Mouse (Mus musculus) mouse embryonic stem cell (cell line): ENCODE measurements at regions not wholly inside any gene's neighbourhood (a gene's known extent, or its start where the extent isn't known, plus 50 kb on each side); places are given as distances from the start of the nearest gene placed in this dataset.

ENCODE experiments used
- in situ Hi-C, 2 experiments: fragments of 300-500 bp; cut with MboI; formaldehyde crosslinking; loops; 1 replicate in 1 of 2; 3 replicates in 1 of 2; pipeline ENCODE4 v1.14.3; 2019 to 2020; ENCODE audit warnings: low sequenced_read_pairs in 2 of 2, low pct_unique_long_range_greater_than_20kb in 1 of 2, mixed read lengths in 1 of 2; ENCODE audit not compliant: unreplicated experiment in 1 of 2

DNA sequence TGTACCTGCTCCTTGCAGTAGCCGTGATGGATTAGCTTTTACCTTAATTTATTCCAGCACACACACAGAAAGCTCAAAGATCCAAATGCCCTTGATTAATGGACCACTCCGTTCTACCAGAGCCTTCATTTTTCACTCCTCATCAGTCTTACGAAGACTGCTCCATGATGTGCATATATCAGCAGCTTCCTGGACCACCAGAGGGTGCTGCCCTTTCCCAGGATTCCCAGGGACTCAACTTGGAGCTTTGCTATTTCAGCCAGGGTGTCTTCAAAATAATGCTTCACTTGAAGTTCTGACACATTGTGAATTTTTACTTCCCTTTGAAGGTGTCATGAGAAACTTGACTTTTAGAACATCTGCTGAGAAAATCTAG lies 467.8 kb upstream of the Adamts9 start:
- in situ Hi-C loops: no loop called here

DNA sequence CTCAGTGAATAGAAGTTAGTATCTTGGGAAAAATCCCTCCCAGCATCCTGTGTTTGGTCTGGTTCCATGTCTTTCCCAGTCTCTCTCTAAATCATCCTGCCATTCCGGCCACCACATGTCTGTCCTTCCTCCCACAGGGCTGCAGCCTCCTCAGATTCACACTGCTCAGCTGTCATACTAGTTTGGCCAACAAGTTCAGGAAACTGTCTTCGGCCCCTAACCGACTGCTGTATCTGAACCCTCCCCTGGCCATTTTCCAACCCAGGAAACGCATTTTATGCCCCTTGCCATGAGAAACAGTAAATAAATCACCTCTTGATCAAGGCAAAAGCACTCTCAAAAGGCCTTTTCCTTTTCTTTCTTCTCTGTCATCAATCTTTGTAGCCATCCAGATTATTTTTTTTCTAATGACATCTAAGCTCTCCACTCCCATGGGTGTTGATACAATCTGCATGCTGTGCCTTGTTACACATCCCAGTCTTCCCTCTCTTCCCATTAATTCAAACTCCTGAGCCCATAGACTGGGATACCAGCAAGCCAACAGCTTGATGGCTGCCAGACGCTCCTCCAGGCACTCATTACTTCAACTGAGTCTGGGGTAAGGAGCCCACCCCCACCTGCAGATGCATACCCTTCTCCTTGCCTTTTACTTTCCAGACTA lies 467.3 kb upstream of the Adamts9 start:
- in situ Hi-C loops: no loop called here

DNA sequence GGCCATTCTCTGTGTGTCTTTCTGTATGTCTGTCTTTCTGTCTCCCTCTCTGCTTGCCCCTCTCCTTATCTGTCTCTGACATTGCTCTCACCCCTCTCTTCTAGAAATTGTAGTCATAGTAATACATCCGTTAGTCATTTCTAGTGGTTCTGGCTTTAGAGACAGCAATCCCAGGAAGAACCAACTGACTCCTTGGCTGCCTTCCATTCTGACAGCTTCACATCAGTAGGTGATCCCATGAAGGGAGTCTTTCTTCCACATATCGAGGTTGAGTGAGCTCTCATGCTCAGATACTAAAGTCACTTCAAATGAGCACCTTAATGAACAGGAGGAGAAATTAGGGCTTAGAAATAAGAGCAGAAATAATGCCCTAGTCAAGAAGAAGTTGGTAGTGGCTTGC lies 455.3 kb upstream of the Adamts9 start:
- in situ Hi-C loops: no loop called here

DNA sequence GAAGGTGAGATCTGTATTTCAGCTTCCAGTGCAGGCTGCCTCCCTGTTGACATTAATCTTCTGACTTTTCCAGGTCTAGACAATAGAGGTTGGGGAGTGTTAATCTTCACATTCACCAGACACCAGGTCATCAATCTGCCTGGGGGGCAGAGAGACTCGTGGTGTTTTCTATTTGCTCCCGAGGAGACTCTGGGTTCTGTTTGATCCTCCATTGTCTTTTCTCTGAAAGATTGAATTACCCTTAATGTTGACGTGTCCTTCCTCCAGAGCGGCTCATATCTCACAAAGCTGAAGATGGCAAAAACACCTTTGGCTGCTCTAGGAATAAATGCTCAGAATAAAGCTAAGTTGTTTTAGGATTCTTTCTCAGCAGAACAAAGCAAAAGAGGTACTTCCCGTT lies 453.8 kb upstream of the Adamts9 start:
- in situ Hi-C loops: no loop called here

DNA sequence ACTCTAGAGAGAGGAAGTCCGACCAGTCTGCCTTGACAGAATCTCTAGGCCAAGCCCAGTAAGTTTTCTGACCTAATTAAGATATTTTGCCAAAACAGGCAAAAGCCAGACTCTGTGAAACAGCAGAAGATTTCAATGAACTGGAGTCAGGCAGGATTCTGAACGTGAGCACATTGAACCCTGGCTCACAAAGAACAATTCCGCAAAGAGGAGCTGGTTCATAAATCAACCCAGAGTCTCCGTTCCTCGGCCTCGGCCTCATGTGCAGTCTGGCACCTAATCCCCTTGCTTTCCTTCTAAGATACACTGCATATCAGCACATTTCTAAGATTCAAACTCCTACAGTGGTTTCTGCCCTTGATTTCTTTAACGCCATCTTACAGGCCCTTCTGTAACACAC lies 452.7 kb upstream of the Adamts9 start:
- in situ Hi-C loops: no loop called here

DNA sequence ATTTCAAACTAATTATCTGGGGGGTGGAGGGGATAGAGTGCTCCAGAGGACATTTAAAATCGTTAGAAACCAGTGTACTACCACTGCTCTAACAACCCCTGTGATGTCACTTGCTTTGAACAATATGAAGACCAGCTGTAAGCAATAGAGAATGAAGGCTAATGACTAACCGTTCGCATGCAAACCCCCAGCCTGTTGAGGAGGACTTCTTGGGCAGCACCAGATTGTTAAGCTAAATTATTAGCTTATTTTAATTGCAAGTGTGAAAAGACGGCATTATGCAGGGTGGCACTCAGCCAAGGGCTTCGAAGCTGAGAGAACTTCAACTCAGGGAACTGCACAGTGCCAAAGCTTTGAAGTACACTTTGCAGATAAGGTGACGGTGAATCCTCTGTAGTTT lies 452.0 kb upstream of the Adamts9 start:
- in situ Hi-C loops: no loop called here

DNA sequence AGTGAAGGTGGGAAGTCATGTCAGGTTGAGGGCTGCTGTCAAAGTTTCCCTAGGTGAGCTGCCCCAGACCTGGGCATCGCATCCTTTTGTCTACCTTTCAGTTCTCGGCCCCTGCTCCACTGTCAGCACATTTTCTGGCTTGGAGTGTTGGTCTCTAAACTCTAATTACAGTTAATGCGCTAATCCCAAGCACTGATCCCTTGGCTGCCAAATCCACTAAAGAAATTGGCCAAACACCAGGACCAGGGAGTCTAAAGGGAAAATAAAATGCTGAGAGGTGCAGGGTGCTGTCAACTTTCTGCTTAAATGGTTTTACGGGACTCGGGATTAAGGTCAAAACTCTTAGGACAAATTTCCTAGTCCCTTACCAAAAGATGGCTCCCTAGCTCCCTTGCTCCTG lies 450.3 kb upstream of the Adamts9 start:
- in situ Hi-C loops: no loop called here

DNA sequence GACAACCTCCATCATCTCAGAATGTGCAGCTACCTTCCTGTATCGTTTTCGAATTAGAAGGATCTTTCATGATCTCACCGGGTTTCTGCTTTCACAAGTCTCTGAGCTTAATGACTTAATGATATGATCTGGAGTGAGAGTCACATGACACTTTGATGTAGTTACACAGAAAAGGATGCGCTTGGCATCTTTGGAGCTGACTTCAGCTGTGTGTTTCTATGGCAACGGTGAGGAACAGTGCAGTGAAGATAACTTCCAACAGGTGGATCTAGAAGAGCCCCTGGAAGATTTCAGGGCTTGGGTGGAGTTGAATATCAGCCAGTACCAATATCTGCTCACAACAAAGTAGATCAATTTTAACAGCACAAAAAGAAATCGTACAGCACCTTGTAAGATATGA lies 449.1 kb upstream of the Adamts9 start:
- in situ Hi-C loops: no loop called here

DNA sequence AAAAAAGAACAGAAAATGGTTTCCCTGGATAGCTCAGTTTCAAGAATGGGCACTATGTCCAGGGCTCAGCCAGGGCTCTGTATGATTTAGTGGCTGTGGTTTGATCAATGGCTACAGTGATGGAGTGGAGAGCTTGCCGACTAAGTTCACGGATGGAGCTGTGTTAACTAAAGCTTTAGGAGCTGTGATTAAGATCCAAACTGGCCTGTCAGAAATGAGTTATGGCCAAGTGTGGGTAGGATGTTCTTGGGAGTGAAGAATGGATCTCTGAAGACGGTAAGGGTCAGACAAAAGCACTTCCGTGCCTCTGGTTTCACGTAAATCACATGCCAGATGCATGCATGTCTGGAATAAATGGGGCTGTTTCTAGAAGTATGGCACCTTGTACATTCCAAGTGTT lies 447.9 kb upstream of the Adamts9 start:
- in situ Hi-C loops: no loop called here

DNA sequence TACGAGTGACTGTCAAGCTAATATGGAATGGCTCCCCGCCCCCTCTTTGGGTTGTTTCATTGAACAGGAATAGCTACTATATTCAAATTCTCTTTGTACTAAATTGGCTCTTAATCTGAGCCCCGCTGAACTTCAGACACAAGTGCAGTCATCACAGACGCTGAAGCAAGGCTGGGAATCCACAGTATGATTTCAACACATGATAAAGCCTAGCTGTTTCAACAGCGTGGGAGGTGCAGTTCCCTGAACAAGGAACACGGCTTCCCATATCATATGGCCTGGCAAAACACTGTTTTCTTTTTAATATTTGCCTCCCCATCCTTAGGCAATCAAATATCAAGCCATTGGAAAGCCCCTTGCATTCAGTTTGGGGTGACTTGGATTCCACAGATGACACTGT lies 428.0 kb upstream of the Adamts9 start:
- in situ Hi-C loops: no loop called here

DNA sequence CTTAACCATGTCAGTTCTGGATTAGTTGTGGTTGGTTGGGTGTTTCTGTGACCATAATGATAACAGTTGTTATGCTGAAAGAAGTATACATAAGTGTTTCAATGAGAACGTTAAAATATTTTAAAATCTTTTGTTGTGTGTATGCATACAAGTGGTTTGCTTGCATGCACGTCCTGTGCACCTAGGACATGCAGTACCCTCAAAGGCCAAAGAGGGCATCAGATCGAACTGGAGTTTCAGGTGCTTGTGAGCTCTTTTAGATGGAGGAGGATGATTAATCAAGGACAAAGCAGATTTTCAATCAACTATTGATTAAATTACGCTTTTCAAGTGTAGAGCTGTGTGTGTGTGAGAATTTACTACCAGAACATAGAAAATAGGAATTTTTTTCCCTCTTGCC lies 420.6 kb upstream of the Adamts9 start:
- in situ Hi-C loops: no loop called here

DNA sequence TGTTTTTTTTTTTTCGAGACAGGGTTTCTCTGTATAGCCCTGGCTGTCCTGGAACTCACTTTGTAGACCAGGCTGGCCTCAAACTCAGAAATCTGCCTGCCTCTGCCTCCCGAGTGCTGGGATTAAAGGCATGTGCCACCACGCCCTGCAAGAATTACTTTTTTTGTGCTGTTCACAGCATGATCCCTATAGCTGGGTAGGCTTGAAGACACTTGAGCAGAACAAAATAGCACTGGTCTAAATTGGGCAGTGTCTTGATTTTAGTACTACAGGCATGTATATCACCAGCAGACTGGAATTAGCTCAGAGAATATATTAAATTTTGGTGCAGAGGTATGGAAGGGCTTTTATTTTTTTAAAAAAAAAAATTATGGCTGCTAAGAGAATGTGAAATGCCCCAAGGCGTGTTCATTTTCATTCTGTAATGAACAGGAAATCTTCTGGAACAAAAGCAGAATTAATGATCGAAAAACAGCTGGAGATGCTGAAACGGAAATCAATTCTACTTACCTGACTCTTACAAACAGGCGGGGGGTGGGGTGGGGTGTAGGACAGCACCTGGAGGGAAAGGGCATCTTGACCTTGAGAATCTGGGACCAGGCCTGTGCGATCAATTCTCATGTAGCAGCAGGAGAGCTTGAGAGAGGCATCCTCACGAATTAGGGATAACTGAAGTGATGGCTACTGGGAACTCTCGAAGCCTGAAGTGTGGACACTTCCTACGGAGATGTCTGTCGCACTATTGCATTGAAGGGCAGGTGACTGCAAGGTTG lies 410.2 kb upstream of the Adamts9 start:
- in situ Hi-C loops: no loop called here

DNA sequence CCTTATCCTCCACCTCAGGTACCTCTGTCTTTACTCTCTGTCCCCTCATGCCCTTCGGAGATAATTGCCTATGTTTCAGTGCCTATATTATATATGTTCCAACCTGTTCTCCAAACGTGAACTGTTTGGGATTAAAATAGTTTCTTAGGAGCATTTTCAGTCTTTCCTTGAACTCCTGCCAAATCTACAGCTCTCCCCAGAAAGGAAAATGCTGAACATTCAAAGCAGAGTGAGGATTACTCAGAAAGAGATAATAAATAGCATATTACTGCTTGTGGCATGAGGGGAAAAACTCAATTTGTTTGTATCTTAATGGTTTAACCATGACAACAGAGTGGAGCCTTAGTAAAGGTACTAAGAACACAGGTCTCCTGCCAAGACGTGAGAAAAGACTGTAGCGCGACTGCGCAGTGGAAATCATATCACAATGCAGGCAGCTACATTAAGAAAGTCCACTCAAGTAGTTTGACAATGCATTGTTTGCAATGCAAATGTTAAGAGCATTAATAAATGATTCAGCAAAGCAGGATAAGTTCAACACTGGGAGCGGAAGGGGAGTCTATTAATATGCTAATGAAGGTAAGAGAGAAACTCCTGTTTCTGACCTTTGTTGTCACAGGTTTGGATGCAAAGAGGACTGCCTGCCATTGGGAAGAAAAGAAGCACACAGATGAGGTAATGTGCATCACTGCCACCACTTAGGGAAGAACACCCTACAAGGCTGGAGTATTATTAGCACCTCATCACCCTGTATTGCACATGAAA lies 406.8 kb upstream of the Adamts9 start:
- in situ Hi-C loops: no loop called here

DNA sequence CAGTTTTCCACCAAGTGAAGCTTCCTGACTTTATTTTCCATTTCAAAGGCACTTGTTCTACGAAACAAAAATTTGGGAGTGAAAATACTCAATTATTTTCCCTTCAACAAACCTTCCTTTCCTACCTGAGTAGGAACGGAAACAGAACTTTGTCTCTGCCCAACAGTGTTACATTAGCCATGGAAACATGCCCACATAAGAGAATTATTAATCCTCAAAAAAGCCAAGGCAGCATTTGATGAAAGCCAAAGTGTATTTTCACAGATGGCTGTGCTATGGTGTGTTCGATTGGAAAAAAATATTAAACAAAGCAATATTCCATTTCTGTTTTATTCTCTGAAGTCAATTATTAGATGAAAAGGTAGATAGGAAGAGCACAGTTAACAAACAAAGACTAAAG lies 404.8 kb upstream of the Adamts9 start:
- in situ Hi-C loops: no loop called here

DNA sequence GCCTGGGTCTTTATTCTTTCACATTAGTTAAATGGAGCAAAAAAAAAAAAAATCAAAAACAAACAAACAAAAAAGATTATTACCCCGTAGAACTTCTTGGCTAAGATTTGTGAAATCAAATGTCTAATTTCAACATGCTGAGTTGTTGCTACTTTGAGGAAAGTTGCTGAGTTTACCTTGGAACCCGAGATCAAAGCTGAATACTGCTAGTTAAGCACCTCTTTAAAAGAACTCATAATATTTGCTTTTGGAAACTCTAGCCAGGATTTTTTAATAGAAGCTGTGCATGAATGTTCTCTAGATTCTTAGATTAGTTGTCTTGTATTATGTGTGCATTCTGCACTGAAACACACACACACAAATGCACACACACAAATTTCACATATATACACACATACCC lies 385.4 kb upstream of the Adamts9 start:
- in situ Hi-C loops: no loop called here

DNA sequence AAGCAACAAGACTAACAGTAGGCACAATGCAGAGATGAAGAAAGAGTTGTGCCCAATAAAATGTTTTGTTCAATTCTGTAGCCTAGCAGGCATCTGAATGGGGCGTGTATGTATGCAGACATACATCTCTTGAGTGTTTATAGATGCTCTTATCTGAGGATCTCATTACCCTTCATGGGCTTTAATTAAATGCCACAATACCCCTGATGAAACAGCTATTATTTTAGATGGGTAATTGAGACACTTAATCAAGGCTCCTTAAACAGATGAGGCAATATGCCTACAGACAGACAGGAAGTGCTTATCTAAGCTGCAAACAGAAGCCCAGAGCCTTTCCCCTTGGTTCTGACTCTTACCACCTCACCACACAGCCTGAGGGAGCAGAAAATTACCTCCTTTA lies 384.6 kb upstream of the Adamts9 start:
- in situ Hi-C loops: no loop called here

DNA sequence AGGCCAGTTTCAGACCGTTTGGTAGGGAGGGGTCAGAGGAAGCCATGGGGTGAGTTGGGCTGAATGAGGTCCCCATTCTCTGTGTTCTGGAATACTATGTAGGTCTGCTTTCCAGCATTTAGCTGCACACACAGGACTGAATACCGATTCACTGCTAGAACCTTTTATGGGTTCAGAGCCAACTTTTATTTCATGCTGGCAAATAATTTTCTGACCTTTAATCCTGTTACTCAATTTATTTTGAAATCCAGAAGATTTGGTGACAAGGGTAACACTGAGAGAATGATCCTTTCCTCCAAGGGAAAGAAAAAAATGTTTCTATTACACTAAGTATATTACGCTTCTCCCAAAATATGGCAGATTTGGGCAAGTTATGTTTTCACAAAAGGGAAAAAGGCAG lies 380.6 kb upstream of the Adamts9 start:
- in situ Hi-C loops: no loop called here

DNA sequence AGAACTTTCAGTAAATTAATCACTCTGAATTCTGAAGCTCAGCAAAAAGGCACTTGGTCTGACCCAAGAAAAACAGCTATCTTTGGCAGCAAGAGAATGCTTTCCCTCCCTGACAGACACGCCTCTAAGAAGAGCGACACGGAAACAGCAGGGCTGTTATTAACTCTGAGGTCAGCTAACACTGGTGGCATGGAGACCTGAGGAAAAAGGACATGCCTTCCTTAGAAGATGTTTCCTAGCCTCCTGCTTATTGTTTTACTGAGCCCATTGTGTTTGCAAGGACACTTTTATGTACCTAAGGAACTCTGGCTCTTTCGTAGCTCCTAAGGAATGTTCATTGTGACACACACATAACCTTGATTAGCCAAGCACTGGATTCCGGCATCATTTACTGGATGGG lies 371.3 kb upstream of the Adamts9 start:
- in situ Hi-C loops: no loop called here

DNA sequence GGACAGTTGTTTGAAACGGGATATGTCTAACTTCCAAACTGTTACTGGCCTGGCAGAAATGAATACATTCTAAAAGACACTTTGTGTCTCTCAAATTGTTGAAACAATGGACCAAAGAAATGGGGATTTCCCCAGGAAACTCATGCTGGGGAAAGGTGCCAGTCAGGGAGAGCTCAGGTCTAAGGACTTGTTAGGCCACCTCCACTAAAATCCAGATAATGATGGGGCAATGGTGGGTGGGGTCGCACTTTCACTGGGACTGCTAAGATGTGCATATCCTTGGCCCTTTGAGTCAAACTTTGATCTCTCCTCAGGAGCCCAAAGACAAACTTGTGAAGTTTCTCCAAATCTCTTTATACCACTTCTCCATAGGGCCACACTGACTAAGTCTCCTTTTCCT lies 361.9 kb upstream of the Adamts9 start:
- in situ Hi-C loops: no loop called here

DNA sequence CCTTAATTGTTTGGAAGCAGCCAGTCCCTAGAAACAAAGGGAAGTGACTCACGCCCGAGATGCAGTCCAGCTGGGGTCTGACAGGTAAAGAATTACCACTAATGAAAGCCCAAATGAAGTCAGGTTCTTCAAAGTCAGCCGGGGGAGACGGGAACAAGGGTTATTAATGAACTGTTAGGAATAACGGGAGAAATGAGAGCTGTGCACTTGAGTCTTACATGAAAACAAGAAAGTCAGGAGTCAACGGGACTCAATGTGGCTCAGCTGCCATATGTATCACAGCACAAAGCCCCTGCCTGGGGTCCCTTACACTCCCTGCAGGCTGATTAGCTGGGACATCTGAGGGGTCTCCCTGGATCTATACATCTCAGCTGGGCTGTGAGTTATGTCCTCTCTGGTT lies 354.7 kb upstream of the Adamts9 start:
- in situ Hi-C loops: no loop called here
